Mouse (Mus musculus) neural tube, embryonic 12.5 days (tissue): ENCODE data around the gene Fgd4. TPM values are rescaled to one million over a fixed set of nuclear protein-coding genes. Genes with fewer than 3 reads are reported as not detected.
"Not testable (repeated sequence)": the region's sequence is repeated elsewhere in the genome, so short reads cannot be mapped to it uniquely, and the experiment has no call there.

Experiments
- ATAC-seq: fragments of 200-750 bp; cut with Nextera tagmentation; 2 replicates; pipeline ENCODE4 v1.8.0; 2017; ENCODE audit warnings: low read depth, mild to moderate bottlenecking, moderate TSS enrichment, moderate library complexity; ENCODE audit not compliant: low FRiP score
- H3K27ac ChIP-seq: fragments of 300-500 bp; sonication (generic); 2 replicates; pipeline ENCODE4 v1.5.1; 2016
- H3K27me3 ChIP-seq: fragments of 300-500 bp; sonication (generic); replicated peaks from 2 replicates; pipeline ENCODE4 v1.6.1; 2016; ENCODE audit warnings: mild to moderate bottlenecking
- H3K36me3 ChIP-seq: fragments of 300-500 bp; sonication (generic); 2 replicates; pipeline ENCODE4 v1.6.1; 2016; ENCODE audit warnings: mild to moderate bottlenecking
- H3K4me1 ChIP-seq: fragments of 300-500 bp; sonication (generic); 2 replicates; pipeline ENCODE4 v1.6.1; 2016
- H3K4me2 ChIP-seq: fragments of 300-500 bp; sonication (generic); replicated peaks from 2 replicates; pipeline ENCODE4 v1.6.1; 2016; ENCODE audit warnings: mild to moderate bottlenecking
- H3K4me3 ChIP-seq: fragments of 300-500 bp; sonication (generic); 2 replicates; pipeline ENCODE4 v1.5.1; 2016
- H3K9ac ChIP-seq: fragments of 300-500 bp; sonication (generic); 2 replicates; pipeline ENCODE4 v1.6.1; 2016; ENCODE audit warnings: mild to moderate bottlenecking
- H3K9me3 ChIP-seq: fragments of 300-500 bp; sonication (generic); 2 replicates; pipeline ENCODE4 v1.6.1; 2016; ENCODE audit warnings: mild to moderate bottlenecking
- WGBS: fragments of 180-500 bp; shearing (Covaris S2); methylation state at CpG from one replicate; pipeline ENCODE4 v1.1.7; 2016; 5-methylcytosine and 5-hydroxymethylcytosine counted together
- polyA plus RNA-seq: library from polyadenylated mRNA; unstranded; fragments of >200 nt; fragmentation: Nextera tagmentation; extraction: Ambion mirVana; gene quantifications from 2 replicates; pipeline ENCODE4 v1.2.1, GENCODE M21; 2016

Gene Fgd4
- polyA plus RNA-seq, 1 experiment from 2014 or later: 23.0 TPM

GRCm38 (mm10) chr16:16528014-16528413, 72.3 kb downstream of the Fgd4 start:
- Histone ChIP-seq H3K9ac (no peak overlapping the region), H3K4me3 (no peak overlapping the region), H3K27ac (no peak overlapping the region), H3K4me2 (no peak overlapping the region), H3K36me3 (no peaks in the 10 kb centered on the region), H3K9me3 (no peaks in the 10 kb centered on the region), H3K4me1 (peaks cover 21% of the 10 kb centered on the region; the same call in 1 of the 2 replicates), H3K27me3 (no peaks in the 10 kb centered on the region)
- WGBS: 72% methylated on average over 3 of the region's 3 CpGs
- ATAC-seq: no peak; the same call in 1 of the 2 replicates

GRCm38 (mm10) chr16:16527267-16527666, 73.1 kb downstream of the Fgd4 start:
- ATAC-seq: 0 out of 2 replicates have a peak, but pooled peaks have one; percentile 46
- H3K27ac ChIP-seq: no peak overlapping the region
- no peak overlapping the region for H3K4me2 ChIP-seq
- peaks cover 21% of the 10 kb centered on the region; the same call in 1 of the 2 replicates for H3K4me1 ChIP-seq
- H3K4me3 ChIP-seq: no peak overlapping the region
- no peaks in the 10 kb centered on the region for H3K36me3 ChIP-seq
- no peaks in the 10 kb centered on the region for H3K27me3 ChIP-seq
- no peak overlapping the region for H3K9ac ChIP-seq
- H3K9me3 ChIP-seq: no peaks in the 10 kb centered on the region
- 47% methylated on average over 8 of the region's 8 CpGs for WGBS

- H3K36me3 ChIP-seq: no peaks in the 10 kb centered on the region
- H3K9ac ChIP-seq: no peak overlapping the region
- 72% methylated on average over 6 of the region's 6 CpGs for WGBS
- H3K27ac ChIP-seq: no peak overlapping the region
- H3K9me3 ChIP-seq: no peaks in the 10 kb centered on the region
- H3K4me1 ChIP-seq: peaks cover 21% of the 10 kb centered on the region; the same call in 1 of the 2 replicates
- no peak overlapping the region for H3K4me2 ChIP-seq
- no peak for ATAC-seq
- no peaks in the 10 kb centered on the region for H3K27me3 ChIP-seq
- H3K4me3 ChIP-seq: no peak overlapping the region
Observed at GRCm38 (mm10) chr16:16526741-16527105, 73.6 kb downstream of the Fgd4 start.

- WGBS: 72% methylated on average over 6 of the region's 6 CpGs
- Histone ChIP-seq H3K9me3 (no peaks in the 10 kb centered on the region), H3K27me3 (no peaks in the 10 kb centered on the region), H3K27ac (no peak overlapping the region), H3K4me3 (no peak overlapping the region), H3K36me3 (no peaks in the 10 kb centered on the region), H3K4me1 (peaks cover 21% of the 10 kb centered on the region; the same call in 1 of the 2 replicates), H3K9ac (no peak overlapping the region), H3K4me2 (no peak overlapping the region)
- no peak for ATAC-seq
Observed at GRCm38 (mm10) chr16:16526097-16526740, 74.1 kb downstream of the Fgd4 start.

GRCm38 (mm10) chr16:16525266-16525904, 75.0 kb downstream of the Fgd4 start:
- H3K4me1 ChIP-seq: peaks cover 21% of the 10 kb centered on the region; the same call in 1 of the 2 replicates
- no peaks in the 10 kb centered on the region for H3K36me3 ChIP-seq
- H3K4me2 ChIP-seq: no peak overlapping the region
- ATAC-seq: no peak
- H3K4me3 ChIP-seq: no peak overlapping the region
- H3K9ac ChIP-seq: no peak overlapping the region
- H3K27ac ChIP-seq: no peak overlapping the region
- no peaks in the 10 kb centered on the region for H3K27me3 ChIP-seq
- no peaks in the 10 kb centered on the region for H3K9me3 ChIP-seq
- 66% methylated on average over 3 of the region's 3 CpGs for WGBS

GRCm38 (mm10) chr16:16523632-16524031, 76.7 kb downstream of the Fgd4 start:
- Histone ChIP-seq H3K9me3 (no peaks in the 10 kb centered on the region), H3K9ac (no peak overlapping the region), H3K27me3 (no peaks in the 10 kb centered on the region), H3K36me3 (no peaks in the 10 kb centered on the region), H3K4me1 (peaks cover 21% of the 10 kb centered on the region; the same call in 1 of the 2 replicates), H3K4me2 (no peak overlapping the region), H3K4me3 (no peak overlapping the region), H3K27ac (no peak overlapping the region)
- no peak for ATAC-seq
- 67% methylated on average over 2 of the region's 2 CpGs for WGBS

GRCm38 (mm10) chr16:16522869-16523268, 77.5 kb downstream of the Fgd4 start:
- not testable (repeated sequence) for H3K9ac ChIP-seq, ATAC-seq, H3K9me3 ChIP-seq, H3K27me3 ChIP-seq, H3K4me2 ChIP-seq, H3K27ac ChIP-seq, H3K4me3 ChIP-seq, H3K36me3 ChIP-seq
- H3K4me1 ChIP-seq: peaks cover 17% of the 10 kb centered on the region; the same call in 1 of the 2 replicates
- WGBS: 58% methylated on average over 2 of the region's 2 CpGs

GRCm38 (mm10) chr16:16501491-16501890, 98.9 kb downstream of the Fgd4 start:
- Histone ChIP-seq H3K27ac (no peak overlapping the region), H3K36me3 (peaks cover 4% of the 10 kb centered on the region; the same call in 1 of the 2 replicates), H3K9ac (no peak overlapping the region), H3K9me3 (no peaks in the 10 kb centered on the region), H3K27me3 (no peaks in the 10 kb centered on the region), H3K4me2 (no peak overlapping the region), H3K4me3 (no peak overlapping the region), H3K4me1 (no peaks in the 10 kb centered on the region)
- 91% methylated on average over 3 of the region's 3 CpGs for WGBS
- no peak for ATAC-seq

GRCm38 (mm10) chr16:16500926-16501325, 99.4 kb downstream of the Fgd4 start:
- Histone ChIP-seq H3K9me3 (no peaks in the 10 kb centered on the region), H3K36me3 (peaks cover 4% of the 10 kb centered on the region; the same call in 1 of the 2 replicates), H3K9ac (no peak overlapping the region), H3K27me3 (no peaks in the 10 kb centered on the region), H3K27ac (no peak overlapping the region), H3K4me1 (no peaks in the 10 kb centered on the region), H3K4me3 (no peak overlapping the region), H3K4me2 (no peak overlapping the region)
- ATAC-seq: no peak
- WGBS: 81% methylated on average over 2 of the region's 2 CpGs

- Histone ChIP-seq H3K36me3 (peaks cover 4% of the 10 kb centered on the region; the same call in 1 of the 2 replicates), H3K9me3 (no peaks in the 10 kb centered on the region), H3K27ac (no peak overlapping the region), H3K27me3 (no peaks in the 10 kb centered on the region), H3K9ac (no peak overlapping the region), H3K4me2 (no peak overlapping the region), H3K4me3 (no peak overlapping the region), H3K4me1 (no peaks in the 10 kb centered on the region)
- ATAC-seq: no peak
Observed at GRCm38 (mm10) chr16:16498798-16499197, 101.6 kb downstream of the Fgd4 start.

- Histone ChIP-seq H3K4me3 (no peak overlapping the region), H3K9ac (no peak overlapping the region), H3K36me3 (peaks cover 14% of the 10 kb centered on the region; the same call in 1 of the 2 replicates), H3K4me2 (no peak overlapping the region), H3K9me3 (no peaks in the 10 kb centered on the region), H3K27ac (no peak overlapping the region), H3K27me3 (no peaks in the 10 kb centered on the region), H3K4me1 (no peaks in the 10 kb centered on the region)
- WGBS: 100% methylated on average over 1 of the region's 1 CpGs
- no peak for ATAC-seq
Observed at GRCm38 (mm10) chr16:16485523-16486043, 114.8 kb downstream of the Fgd4 start.

GRCm38 (mm10) chr16:16484601-16485000, 115.7 kb downstream of the Fgd4 start:
- WGBS: 96% methylated on average over 4 of the region's 4 CpGs

More at GRCm38 (mm10) chr16:16484601-16485000, 115.7 kb downstream of the Fgd4 start:
- H3K27ac ChIP-seq: no peak overlapping the region
- H3K4me2 ChIP-seq: no peak overlapping the region
- peaks cover 2% of the 10 kb centered on the region; the same call in 1 of the 2 replicates for H3K4me1 ChIP-seq
- no peaks in the 10 kb centered on the region for H3K9me3 ChIP-seq
- H3K36me3 ChIP-seq: peaks cover 14% of the 10 kb centered on the region; the same call in 1 of the 2 replicates
- ATAC-seq: no peak
- no peak overlapping the region for H3K9ac ChIP-seq
- H3K4me3 ChIP-seq: no peak overlapping the region
- H3K27me3 ChIP-seq: no peaks in the 10 kb centered on the region
